Mouse (Mus musculus): ENCODE results near the gene Tspan9. TPM values are rescaled to one million over a fixed set of nuclear protein-coding genes. Genes with fewer than 3 reads are reported as not detected.

The Tspan9 gene
- polyA plus RNA-seq, 2 experiments, result 12.1 to 15.5 TPM

- WGBS (ENCODE audit: insufficient replicate concordance), result 69% methylated on average over 9 of the region's 9 CpGs
- H3K4me3 ChIP-seq (ENCODE audit: insufficient read depth in 1 of 2, low read depth in 2 of 2, low read length in 2 of 2), result no peak overlapping the region
- H3K27me3 ChIP-seq (ENCODE audit: control insufficient read depth, insufficient read depth, low read length), result peaks cover 20% of the 10 kb centered on the region
- no peak overlapping the region for H3K27ac ChIP-seq
- no peak overlapping the region for H3K4me2 ChIP-seq (ENCODE audit: low read depth)
- TF ChIP-seq EP300 (IDR thresholded peaks at IDR 0.05; ENCODE audit: low read depth) (no peak), CTCF (IDR thresholded peaks at IDR 0.05; ENCODE audit: low read depth) (no peak)
- no peak overlapping the region for H3K9ac ChIP-seq (replicated peaks)
- no peaks in the 10 kb centered on the region for H3K9me3 ChIP-seq (ENCODE audit: control insufficient read depth, low read length)
- no peaks in the 10 kb centered on the region for H3K36me3 ChIP-seq (replicated peaks; ENCODE audit: control insufficient read depth, insufficient read depth, low read depth)
- H3K4me1 ChIP-seq (replicated peaks; ENCODE audit: control insufficient read depth in 2 of 2, insufficient read depth in 2 of 2, low read length in 1 of 2), result no peaks in the 10 kb centered on the region
- ATAC-seq (ENCODE audit: insufficient read depth) (no peak), DNase-seq (ENCODE audit: low read depth in 3 of 3, low spot score in 3 of 3) (no peak)
Observed at GRCm38 (mm10) chr6:128029517-128030348, 113.7 kb downstream of the Tspan9 start.

- Histone ChIP-seq H3K27me3 (ENCODE audit: control insufficient read depth, insufficient read depth, low read length) (peaks cover 6% of the 10 kb centered on the region), H3K4me1 (replicated peaks; ENCODE audit: control insufficient read depth in 2 of 2, insufficient read depth in 2 of 2, low read length in 1 of 2) (no peaks in the 10 kb centered on the region), H3K9me3 (ENCODE audit: control insufficient read depth, low read length) (no peaks in the 10 kb centered on the region), H3K9ac (replicated peaks) (no peak overlapping the region), H3K36me3 (replicated peaks; ENCODE audit: control insufficient read depth, insufficient read depth, low read depth) (no peaks in the 10 kb centered on the region), H3K27ac (no peak overlapping the region), H3K4me2 (ENCODE audit: low read depth) (no peak overlapping the region), H3K4me3 (ENCODE audit: insufficient read depth in 1 of 2, low read depth in 2 of 2, low read length in 2 of 2) (no peak overlapping the region)
- no peak for DNase-seq (ENCODE audit: low read depth in 3 of 3, low spot score in 3 of 3)
- ATAC-seq (ENCODE audit: insufficient read depth), result no peak
- TF ChIP-seq EP300 (IDR thresholded peaks at IDR 0.05; ENCODE audit: low read depth) (no peak), CTCF (IDR thresholded peaks at IDR 0.05; ENCODE audit: low read depth) (peak; percentile 59)
- WGBS (ENCODE audit: insufficient replicate concordance), result 41% methylated on average over 10 of the region's 10 CpGs
Observed at GRCm38 (mm10) chr6:128028116-128028940, 115.1 kb downstream of the Tspan9 start.

GRCm38 (mm10) chr6:128025997-128026396 lies 117.4 kb downstream of the Tspan9 start:
- no peak overlapping the region for H3K4me2 ChIP-seq (ENCODE audit: low read depth)
- H3K4me3 ChIP-seq (ENCODE audit: insufficient read depth in 1 of 2, low read depth in 2 of 2, low read length in 2 of 2), result no peak overlapping the region
- H3K9ac ChIP-seq (replicated peaks), result no peak overlapping the region
- no peaks in the 10 kb centered on the region for H3K9me3 ChIP-seq (ENCODE audit: control insufficient read depth, low read length)
- no peaks in the 10 kb centered on the region for H3K4me1 ChIP-seq (replicated peaks; ENCODE audit: control insufficient read depth in 2 of 2, insufficient read depth in 2 of 2, low read length in 1 of 2)
- no peak overlapping the region for H3K27ac ChIP-seq
- no peaks in the 10 kb centered on the region for H3K27me3 ChIP-seq (ENCODE audit: control insufficient read depth, insufficient read depth, low read length)
- ATAC-seq (ENCODE audit: insufficient read depth) (no peak), DNase-seq (ENCODE audit: low read depth in 3 of 3, low spot score in 3 of 3) (no peak)
- TF ChIP-seq CTCF (IDR thresholded peaks at IDR 0.05; ENCODE audit: low read depth) (no peak), EP300 (IDR thresholded peaks at IDR 0.05; ENCODE audit: low read depth) (no peak)
- WGBS (ENCODE audit: insufficient replicate concordance), result 70% methylated on average over 8 of the region's 8 CpGs
- no peaks in the 10 kb centered on the region for H3K36me3 ChIP-seq (replicated peaks; ENCODE audit: control insufficient read depth, insufficient read depth, low read depth)

- ATAC-seq (ENCODE audit: insufficient read depth) (no peak), DNase-seq (ENCODE audit: low read depth in 3 of 3, low spot score in 3 of 3) (no peak)
- H3K4me2 ChIP-seq (ENCODE audit: low read depth), result no peak overlapping the region
- WGBS (ENCODE audit: insufficient replicate concordance), result 57% methylated on average over 13 of the region's 13 CpGs
- H3K27me3 ChIP-seq (ENCODE audit: control insufficient read depth, insufficient read depth, low read length), result no peaks in the 10 kb centered on the region
- H3K36me3 ChIP-seq (replicated peaks; ENCODE audit: control insufficient read depth, insufficient read depth, low read depth), result no peaks in the 10 kb centered on the region
- no peaks in the 10 kb centered on the region for H3K9me3 ChIP-seq (ENCODE audit: control insufficient read depth, low read length)
- TF ChIP-seq EP300 (IDR thresholded peaks at IDR 0.05; ENCODE audit: low read depth) (no peak), CTCF (IDR thresholded peaks at IDR 0.05; ENCODE audit: low read depth) (no peak)
- no peaks in the 10 kb centered on the region for H3K4me1 ChIP-seq (replicated peaks; ENCODE audit: control insufficient read depth in 2 of 2, insufficient read depth in 2 of 2, low read length in 1 of 2)
- no peak overlapping the region for H3K9ac ChIP-seq (replicated peaks)
- H3K27ac ChIP-seq, result no peak overlapping the region
- H3K4me3 ChIP-seq (ENCODE audit: insufficient read depth in 1 of 2, low read depth in 2 of 2, low read length in 2 of 2), result no peak overlapping the region
Observed at GRCm38 (mm10) chr6:128025581-128025980, 117.8 kb downstream of the Tspan9 start.

- no peaks in the 10 kb centered on the region for H3K27me3 ChIP-seq (ENCODE audit: control insufficient read depth, insufficient read depth, low read length)
- no peak overlapping the region for H3K9ac ChIP-seq (replicated peaks)
- no peak overlapping the region for H3K4me3 ChIP-seq (ENCODE audit: insufficient read depth in 1 of 2, low read depth in 2 of 2, low read length in 2 of 2)
- no peak for TF ChIP-seq EP300 (IDR thresholded peaks at IDR 0.05; ENCODE audit: low read depth)
- TF ChIP-seq CTCF (IDR thresholded peaks at IDR 0.05; ENCODE audit: low read depth), result no peak
- no peaks in the 10 kb centered on the region for H3K36me3 ChIP-seq (replicated peaks; ENCODE audit: control insufficient read depth, insufficient read depth, low read depth)
- no peak overlapping the region for H3K27ac ChIP-seq
- no peaks in the 10 kb centered on the region for H3K9me3 ChIP-seq (ENCODE audit: control insufficient read depth, low read length)
- no peak for DNase-seq (ENCODE audit: low read depth in 3 of 3, low spot score in 3 of 3)
- ATAC-seq (ENCODE audit: insufficient read depth), result no peak
- no peak overlapping the region for H3K4me2 ChIP-seq (ENCODE audit: low read depth)
- no peaks in the 10 kb centered on the region for H3K4me1 ChIP-seq (replicated peaks; ENCODE audit: control insufficient read depth in 2 of 2, insufficient read depth in 2 of 2, low read length in 1 of 2)
- WGBS (ENCODE audit: insufficient replicate concordance), result 54% methylated on average over 6 of the region's 6 CpGs
Observed at GRCm38 (mm10) chr6:128022207-128022606, 121.2 kb downstream of the Tspan9 start.
